Mouse (Mus musculus) G1E (cell line): ENCODE measurements around the gene Pnpla2.

Experiments
- CTCF ChIP-seq: IDR thresholded peaks from 2 replicates; pipeline ENCODE4 v1.5.1; 2012; ENCODE audit warnings: low read depth, low read length, inconsistent platforms, mixed read lengths
- GATA1 ChIP-seq: IDR thresholded peaks from 2 replicates; pipeline ENCODE4 v1.6.1; 2012; ENCODE audit warnings: borderline replicate concordance, low read length, inconsistent platforms, mixed read lengths
- POLR2AphosphoS5 ChIP-seq: IDR thresholded peaks from 2 replicates; pipeline ENCODE4 v1.6.1; 2012; ENCODE audit warnings: low read depth, low read length, inconsistent platforms; ENCODE audit not compliant: insufficient replicate concordance
- TAL1 ChIP-seq: conservative IDR thresholded peaks from 2 replicates; pipeline ENCODE4 v1.6.1; 2012; ENCODE audit warnings: low read depth, low read length, inconsistent platforms, mixed read lengths

GRCm38 (mm10) chr7:141465388-141466044, 10.5 kb downstream of the Pnpla2 start:
- no peak for TF ChIP-seq CTCF
- no peak for TF ChIP-seq TAL1
- TF ChIP-seq POLR2AphosphoS5, result no peak
- TF ChIP-seq GATA1, result no peak
